Mouse (Mus musculus): ENCODE data around the gene R3hdm4. TPM values are rescaled to one million over a fixed set of nuclear protein-coding genes. Genes with fewer than 3 reads are reported as not detected.

The R3hdm4 gene
- total and polyA plus RNA-seq, 3 experiments = 29.1 to 105 TPM; not detected in 1

- no peaks in the 10 kb centered on the region for H3K27me3 ChIP-seq (ENCODE audit: control insufficient read depth in 1 of 2, insufficient read depth in 2 of 2, low read length in 2 of 2)
- peak; percentile 68 for DNase-seq (ENCODE audit: low read depth, low spot score)
- TF ChIP-seq SMC3 (IDR thresholded peaks at IDR 0.05; ENCODE audit: low read depth, low read length) (peak; percentile 9; the same call in 1 of the 2 replicates), MEF2A (IDR thresholded peaks at IDR 0.05; ENCODE audit: extremely low read depth, insufficient replicate concordance, low read depth, low read length, poor library complexity, severe bottlenecking) (no peak), NELFE (IDR thresholded peaks at IDR 0.05; ENCODE audit: low read depth, low read length) (no peak), KAT2A (conservative IDR thresholded peaks at IDR 0.05; ENCODE audit: low read depth, low read length) (no peak), ELF1 (IDR thresholded peaks at IDR 0.05; ENCODE audit: low read depth, low read length) (no peak), HCFC1 (IDR thresholded peaks at IDR 0.05; ENCODE audit: low read depth, low read length) (no peak), CHD2 (IDR thresholded peaks at IDR 0.05; ENCODE audit: low read length) (0 out of 2 replicates have a peak, but pooled peaks have one; percentile 8), MXI1 (IDR thresholded peaks at IDR 0.05; ENCODE audit: low read depth, low read length) (0 out of 2 replicates have a peak, but pooled peaks have one; percentile 16), NRF1 (IDR thresholded peaks at IDR 0.05; ENCODE audit: insufficient read depth, low read depth, low read length, poor library complexity, severe bottlenecking) (no peak), ZMIZ1 (IDR thresholded peaks at IDR 0.05; ENCODE audit: low read depth, low read length) (peak; percentile 67; the same call in 1 of the 2 replicates), BHLHE40 (IDR thresholded peaks at IDR 0.05; ENCODE audit: borderline replicate concordance, low read depth, low read length) (no peak), POLR2A (IDR thresholded peaks at IDR 0.05; ENCODE audit: control insufficient read depth in 1 of 2, insufficient read depth in 1 of 2, low read depth in 1 of 2, low read length in 2 of 2, poor library complexity in 1 of 2) (peak in 1 of 2 experiments; percentile 69; a peak in 1 of 4 replicates), GATA1 (IDR thresholded peaks at IDR 0.05; ENCODE audit: low read depth, low read length) (no peak), JUND (IDR thresholded peaks at IDR 0.05; ENCODE audit: low read depth, low read length) (no peak), GABPA (IDR thresholded peaks at IDR 0.05; ENCODE audit: low read depth, low read length) (no peak), POLR2AphosphoS2 (IDR thresholded peaks at IDR 0.05; ENCODE audit: low read length) (no peak; the same call in 1 of the 2 replicates), ZC3H11A (IDR thresholded peaks at IDR 0.05; ENCODE audit: low read depth, low read length) (no peak), MAX (IDR thresholded peaks at IDR 0.05; ENCODE audit: low read length) (no peak), E2F4 (IDR thresholded peaks at IDR 0.05; ENCODE audit: borderline replicate concordance, low read depth, low read length) (no peak), EP300 (IDR thresholded peaks at IDR 0.05; ENCODE audit: low read depth in 1 of 2, low read length in 2 of 2) (no peak), MYB (IDR thresholded peaks at IDR 0.05; ENCODE audit: low read depth, low read length) (no peak), TCF12 (IDR thresholded peaks at IDR 0.05; ENCODE audit: low read depth, low read length) (no peak), UBTF (IDR thresholded peaks at IDR 0.05; ENCODE audit: borderline replicate concordance, insufficient read depth, low read depth, low read length) (no peak), USF1 (IDR thresholded peaks at IDR 0.05; ENCODE audit: low read depth, low read length) (no peak), RCOR1 (IDR thresholded peaks at IDR 0.05; ENCODE audit: low read depth, low read length) (no peak), CHD1 (IDR thresholded peaks at IDR 0.05; ENCODE audit: low read depth, low read length) (no peak)
- no peaks in the 10 kb centered on the region for H3K9me3 ChIP-seq (replicated peaks; ENCODE audit: insufficient read depth, low read length)
- H3K4me3 ChIP-seq (ENCODE audit: control insufficient read depth in 1 of 2, insufficient read depth in 1 of 2, low read depth in 2 of 2, low read length in 2 of 2) = no peak overlapping the region
- H3K4me1 ChIP-seq (ENCODE audit: control insufficient read depth in 1 of 2, insufficient read depth in 2 of 2, low read length in 2 of 2) = no peaks in the 10 kb centered on the region
- H3K36me3 ChIP-seq (ENCODE audit: control insufficient read depth in 1 of 2, insufficient read depth in 2 of 2, low read length in 2 of 2) = peaks cover 0 to 16% of the 10 kb centered on the region in 2 experiments; a peak in 2 of 4 replicates
- H3K79me2 ChIP-seq (ENCODE audit: control insufficient read depth, insufficient read depth, low read length, poor library complexity) = peaks cover 5% of the 10 kb centered on the region; the same call in 1 of the 2 replicates
- H3K9ac ChIP-seq (ENCODE audit: control insufficient read depth, low read depth, low read length, poor library complexity, severe bottlenecking) = no peak overlapping the region
- no peak overlapping the region for H3K27ac ChIP-seq (ENCODE audit: control insufficient read depth, low read depth, low read length)
Measured at GRCm38 (mm10) chr10:79864351-79865188, 56.4 kb downstream of the R3hdm4 start.

Data from MEL (cell line).